Mouse (Mus musculus) colon, adult 2 months (tissue): ENCODE measurements around the gene Rab35. TPM values are rescaled to one million over a fixed set of nuclear protein-coding genes. Genes with fewer than 3 reads are reported as not detected.

Experiments
- polyA plus RNA-seq: library from polyadenylated mRNA; depleted of rRNA; stranded (reverse); fragments of >200 nt; gene quantifications from 2 replicates; pipeline ENCODE4 v1.2.3, GENCODE M21; 2012; rRNA removed

Gene Rab35
- 55.2 and 84.2 TPM in 2 replicates for polyA plus RNA-seq

GRCm38 (mm10) chr5:115631505-115632357 is at the start of gene Rab35:
Rab35 (plus strand) TSS chr5:115631908.

Other genes with a start within 250 kb of the Rab35 start
- 5.0 and 5.8 TPM in 2 replicates for gene Msi1, start 202.3 kb upstream of the Rab35 start, polyA plus RNA-seq
- gene Pla2g1b, start 165.6 kb upstream of the Rab35 start, polyA plus RNA-seq: 184 TPM in 1 of 2 replicates, not detected in the other
- gene Sirt4, start 147.2 kb upstream of the Rab35 start, polyA plus RNA-seq: 43.4 and 55.0 TPM in 2 replicates
- 182 and 192 TPM in 2 replicates for gene Pxn, start 125.2 kb upstream of the Rab35 start, polyA plus RNA-seq
- 2,479 and 3,010 TPM in 2 replicates for gene Rplp0, start 72.4 kb upstream of the Rab35 start, polyA plus RNA-seq
- 38.3 and 45.5 TPM in 2 replicates for gene Gcn1l1, start 66.7 kb upstream of the Rab35 start, polyA plus RNA-seq
- gene Bicdl1, start 99.7 kb downstream of the Rab35 start, polyA plus RNA-seq: 19.0 and 23.6 TPM in 2 replicates
- 4.1 and 5.8 TPM in 2 replicates for gene Cit, start 213.4 kb downstream of the Rab35 start, polyA plus RNA-seq